Mouse (Mus musculus) natural killer cell, adult 2 months (primary cell): ENCODE results near the gene Ccp110.

Experiments
- DNase-seq, 2 experiments: peaks; one replicate each; pipeline ENCODE4 v3.0.0; 2022; ENCODE audit warnings: low spot score in 2 of 2

The Ccp110 gene

GRCm38 (mm10) chr7:118725459-118725858, 13.1 kb downstream of the Ccp110 start:
- DNase-seq, result no peak

- no peak for DNase-seq
These were observed 16.7 kb downstream of the Ccp110 start for GRCm38 (mm10) chr7:118728846-118729587.

- DNase-seq, result no peak
These were observed 19.4 kb downstream of the Ccp110 start for GRCm38 (mm10) chr7:118731781-118732180.

- DNase-seq, result no peak
These were observed 20.9 kb downstream of the Ccp110 start for GRCm38 (mm10) chr7:118733225-118733624.

- peak in 1 of 2 experiments; percentile 5 for DNase-seq
These were observed 26.4 kb downstream of the Ccp110 start for GRCm38 (mm10) chr7:118738730-118739129.

- DNase-seq, result peak; percentile 73 to 84
These were observed 27.7 kb downstream of the Ccp110 start, which contains the start of gene Vps35l for GRCm38 (mm10) chr7:118739975-118740531. Gene Vps35l (plus strand): TSS chr7:118740226.

- peak; percentile 81 to 89 for DNase-seq
These were observed 28.4 kb downstream of the Ccp110 start for GRCm38 (mm10) chr7:118740532-118741338.

- DNase-seq, result no peak
These were observed 29.9 kb downstream of the Ccp110 start for GRCm38 (mm10) chr7:118742278-118742677.

GRCm38 (mm10) chr7:118744766-118745165, 32.4 kb downstream of the Ccp110 start:
- DNase-seq, result no peak

- DNase-seq, result no peak
These were observed 35.7 kb downstream of the Ccp110 start for GRCm38 (mm10) chr7:118747891-118748672.

- no peak for DNase-seq
These were observed 37.4 kb downstream of the Ccp110 start for GRCm38 (mm10) chr7:118749706-118750105.

GRCm38 (mm10) chr7:118751625-118752024, 39.3 kb downstream of the Ccp110 start:
- DNase-seq, result no peak

- no peak for DNase-seq
These were observed 43.4 kb downstream of the Ccp110 start for GRCm38 (mm10) chr7:118755756-118756155.

GRCm38 (mm10) chr7:118756490-118757265, 44.3 kb downstream of the Ccp110 start:
- no peak for DNase-seq

- no peak for DNase-seq
These were observed 46.0 kb downstream of the Ccp110 start for GRCm38 (mm10) chr7:118758369-118758768.

- DNase-seq, result no peak
These were observed 47.0 kb downstream of the Ccp110 start for GRCm38 (mm10) chr7:118759372-118759771.

GRCm38 (mm10) chr7:118763939-118764338, 51.6 kb downstream of the Ccp110 start:
- DNase-seq, result no peak

- DNase-seq, result no peak
These were observed 52.4 kb downstream of the Ccp110 start for GRCm38 (mm10) chr7:118764725-118765124.

- no peak for DNase-seq
These were observed 53.3 kb downstream of the Ccp110 start for GRCm38 (mm10) chr7:118765604-118766003.

- DNase-seq, result peak; percentile 26 to 64
These were observed 53.9 kb downstream of the Ccp110 start for GRCm38 (mm10) chr7:118766119-118766833.
